Mouse (Mus musculus) monocyte, adult 59 days (primary cell): ENCODE measurements around the gene Krtap4-9. TPM values are rescaled to one million over a fixed set of nuclear protein-coding genes. Genes with fewer than 3 reads are reported as not detected.

Source experiments
- total RNA-seq, 2 experiments: library from RNA; stranded (reverse); gene quantifications; one replicate each; pipeline ENCODE4 v1.2.4; 2023

Krtap4-9 gene
- not detected for total RNA-seq

DNA sequence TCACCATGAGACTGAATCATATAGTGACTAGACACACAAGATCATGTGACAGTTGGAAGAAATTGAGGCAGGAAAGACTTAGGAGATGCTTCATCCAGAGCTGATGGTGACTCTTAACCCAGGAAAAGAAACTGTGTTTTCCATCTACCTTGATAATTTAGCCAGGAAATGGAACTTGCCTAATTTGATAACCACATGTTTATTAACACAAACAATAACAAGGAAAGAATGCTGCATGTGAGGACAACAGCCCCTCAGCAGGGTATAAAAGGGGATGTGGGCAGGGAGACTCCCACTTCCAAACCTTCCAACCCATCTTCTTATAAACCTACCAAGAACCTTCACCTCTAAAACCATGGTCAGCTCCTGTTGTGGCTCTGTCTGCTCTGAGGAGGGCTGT, at the start of gene Krtap4-9:
Gene Krtap4-9 (plus strand): TSS at position 301 of the 400 bp plus-strand sequence.

DNA sequence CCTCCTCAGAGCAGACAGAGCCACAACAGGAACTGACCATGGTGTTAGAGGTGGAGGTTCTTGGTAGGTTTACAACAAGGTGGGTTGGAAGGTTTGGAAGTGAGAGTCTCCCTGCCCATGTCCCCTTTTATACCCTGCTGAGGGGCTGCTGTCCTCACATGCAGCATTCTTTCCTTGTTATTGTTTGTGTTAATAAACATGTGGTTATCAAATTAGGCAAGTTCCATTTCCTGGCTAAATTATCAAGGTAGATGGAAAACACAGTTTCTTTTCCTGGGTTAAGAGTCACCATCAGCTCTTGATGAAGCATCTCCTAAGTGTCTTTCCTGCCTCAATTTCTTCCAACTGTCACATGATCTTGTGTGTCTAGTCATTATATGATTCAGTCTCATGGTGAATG, 12.2 kb upstream of the Krtap4-9 start, which contains the start of gene Gm11595:
Gene Gm11595 (minus strand): TSS at position 101 of the 400 bp plus-strand sequence.

DNA sequence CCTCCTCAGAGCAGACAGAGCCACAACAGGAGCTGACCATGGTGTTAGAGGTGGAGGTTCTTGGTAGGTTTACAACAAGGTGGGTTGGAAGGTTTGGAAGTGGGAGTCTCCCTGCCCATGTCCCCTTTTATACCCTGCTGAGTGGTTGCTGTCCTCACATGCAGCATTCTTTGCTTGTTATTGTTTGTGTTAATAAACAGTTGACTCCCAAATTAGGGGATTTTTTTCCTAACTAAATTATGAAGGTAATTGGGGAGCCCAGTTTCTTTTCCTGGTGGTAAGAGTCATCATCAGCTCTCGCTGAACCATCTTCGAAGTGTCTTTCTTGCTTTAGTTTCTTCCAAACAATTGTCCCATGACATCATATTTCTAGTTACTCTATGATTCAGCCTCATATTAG, 4.4 kb upstream of the Krtap4-9 start, which contains the start of gene Krtap4-8:
Gene Krtap4-8 (minus strand): TSS at position 101 of the 400 bp plus-strand sequence.

DNA sequence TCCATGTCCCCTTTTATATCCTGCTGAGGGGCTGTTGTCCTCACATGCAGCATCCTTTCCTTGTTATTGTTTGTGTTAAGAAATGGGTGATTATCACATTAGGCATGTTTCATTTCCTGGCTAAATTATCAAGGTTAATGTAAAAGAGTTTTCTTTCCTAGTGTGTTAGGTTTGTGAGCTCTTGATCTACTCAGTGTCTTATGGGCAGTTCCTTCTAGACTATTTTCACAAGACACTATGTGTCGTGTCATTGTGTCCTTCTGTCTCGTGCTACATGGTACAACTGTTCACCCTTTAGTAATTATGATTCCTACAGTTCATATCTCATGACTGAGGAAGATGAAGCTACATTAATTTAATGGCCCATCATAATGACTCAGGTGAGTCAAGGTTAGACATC, 8.4 kb downstream of the Krtap4-9 start, which contains the start of gene Gm11596:
Gene Gm11596 (minus strand): TSS at position 101 of the 400 bp plus-strand sequence.

DNA sequence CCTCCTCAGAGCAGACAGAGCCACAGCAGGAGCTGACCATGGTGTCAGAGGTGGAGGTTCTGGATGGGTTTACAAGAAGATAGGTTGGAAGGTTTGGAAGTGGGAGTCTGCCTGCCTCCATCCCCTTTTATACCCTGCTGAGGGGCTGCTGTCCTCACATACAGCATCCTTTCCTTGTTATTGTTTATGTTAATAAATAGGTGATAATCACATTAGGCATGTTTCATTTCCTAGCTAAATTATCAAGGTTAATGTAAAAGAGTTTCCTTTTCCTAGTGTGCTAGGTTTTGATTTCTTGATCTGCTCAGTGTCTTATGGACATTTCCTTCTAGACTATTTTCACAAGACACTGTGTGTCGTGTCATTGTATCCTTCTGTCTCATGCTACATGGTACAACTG, 13.8 kb downstream of the Krtap4-9 start, which contains the start of gene Gm11569:
Gene Gm11569 (minus strand): TSS at position 101 of the 400 bp plus-strand sequence.

DNA sequence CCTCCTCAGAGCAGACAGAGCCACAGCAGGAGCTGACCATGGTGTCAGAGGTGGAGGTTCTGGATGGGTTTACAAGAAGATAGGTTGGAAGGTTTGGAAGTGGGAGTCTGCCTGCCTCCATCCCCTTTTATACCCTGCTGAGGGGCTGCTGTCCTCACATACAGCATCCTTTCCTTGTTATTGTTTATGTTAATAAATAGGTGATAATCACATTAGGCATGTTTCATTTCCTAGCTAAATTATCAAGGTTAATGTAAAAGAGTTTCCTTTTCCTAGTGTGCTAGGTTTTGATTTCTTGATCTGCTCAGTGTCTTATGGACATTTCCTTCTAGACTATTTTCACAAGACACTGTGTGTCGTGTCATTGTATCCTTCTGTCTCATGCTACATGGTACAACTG, 19.3 kb downstream of the Krtap4-9 start, which contains the start of gene Gm11554:
Gene Gm11554 (minus strand): TSS at position 101 of the 400 bp plus-strand sequence.

DNA sequence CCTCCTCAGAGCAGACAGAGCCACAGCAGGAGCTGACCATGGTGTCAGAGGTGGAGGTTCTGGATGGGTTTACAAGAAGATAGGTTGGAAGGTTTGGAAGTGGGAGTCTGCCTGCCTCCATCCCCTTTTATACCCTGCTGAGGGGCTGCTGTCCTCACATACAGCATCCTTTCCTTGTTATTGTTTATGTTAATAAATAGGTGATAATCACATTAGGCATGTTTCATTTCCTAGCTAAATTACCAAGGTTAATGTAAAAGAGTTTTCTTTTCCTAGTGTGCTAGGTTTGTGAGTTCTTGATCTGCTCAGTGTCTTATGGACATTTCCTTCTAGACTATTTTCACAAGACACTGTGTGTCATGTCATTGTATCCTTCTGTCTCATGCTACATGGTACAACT, 24.8 kb downstream of the Krtap4-9 start, which contains the start of gene Krtap4-13:
Gene Krtap4-13 (minus strand): TSS at position 101 of the 400 bp plus-strand sequence.

DNA sequence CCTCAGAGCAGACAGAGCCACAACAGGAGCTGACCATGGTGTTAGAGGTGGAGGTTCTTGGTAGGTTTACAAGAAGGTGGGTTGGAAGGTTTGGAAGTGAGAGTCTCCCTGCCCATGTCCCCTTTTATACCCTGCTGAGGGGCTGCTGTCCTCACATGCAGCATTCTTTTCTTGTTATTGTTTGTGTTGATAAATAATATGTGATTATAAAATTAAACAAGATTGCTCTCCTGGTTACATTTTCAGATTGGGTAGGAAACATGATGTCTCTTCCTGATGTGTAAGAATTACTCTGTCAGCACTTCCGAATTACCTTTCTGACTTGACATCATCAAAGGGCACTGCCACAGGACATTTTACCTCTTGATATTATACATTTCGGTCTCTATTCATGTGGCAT, 30.6 kb downstream of the Krtap4-9 start, which contains the start of gene Gm11564:
Gene Gm11564 (minus strand): TSS at position 101 of the 400 bp plus-strand sequence.

Other genes starting within 250 kb of the Krtap4-9 start
- gene Krt40, start 242.0 kb upstream of the Krtap4-9 start, total RNA-seq = not detected
- gene Krtap3-3, start 234.3 kb upstream of the Krtap4-9 start, total RNA-seq = not detected
- not detected for gene Krtap3-2, start 228.3 kb upstream of the Krtap4-9 start, total RNA-seq
- gene Gm11939, start 225.7 kb upstream of the Krtap4-9 start, total RNA-seq = not detected
- not detected for gene Krtap3-1, start 218.6 kb upstream of the Krtap4-9 start, total RNA-seq
- not detected for gene Krtap1-5, start 204.2 kb upstream of the Krtap4-9 start, total RNA-seq
- not detected for gene Krtap1-4, start 201.5 kb upstream of the Krtap4-9 start, total RNA-seq
- gene Krtap1-3, start 193.9 kb upstream of the Krtap4-9 start, total RNA-seq = not detected
- not detected for gene Krtap9-3, start 187.1 kb upstream of the Krtap4-9 start, total RNA-seq
- gene Gm11938, start 181.9 kb upstream of the Krtap4-9 start, total RNA-seq = not detected
- not detected for gene Gm11937, start 175.0 kb upstream of the Krtap4-9 start, total RNA-seq
- gene Krtap2-4, start 170.4 kb upstream of the Krtap4-9 start, total RNA-seq = not detected
- not detected for gene Gm11562, start 164.8 kb upstream of the Krtap4-9 start, total RNA-seq
- not detected for gene Krtap4-1, start 157.0 kb upstream of the Krtap4-9 start, total RNA-seq
- not detected for gene Krtap4-2, start 150.1 kb upstream of the Krtap4-9 start, total RNA-seq
- gene Krtap4-7, start 141.1 kb upstream of the Krtap4-9 start, total RNA-seq = not detected
- not detected for gene Gm11555, start 135.0 kb upstream of the Krtap4-9 start, total RNA-seq
- not detected for gene Gm11563, start 126.2 kb upstream of the Krtap4-9 start, total RNA-seq
- not detected for gene Krtap4-6, start 119.2 kb upstream of the Krtap4-9 start, total RNA-seq
- gene Gm14190, start 94.5 kb upstream of the Krtap4-9 start, total RNA-seq = not detected
- gene Gm14180, start 50.9 kb upstream of the Krtap4-9 start, total RNA-seq = not detected
- gene Gm11595, start 12.3 kb upstream of the Krtap4-9 start, total RNA-seq = not detected
- not detected for gene Krtap4-8, start 4.5 kb upstream of the Krtap4-9 start, total RNA-seq
- gene Gm11596, start 8.3 kb downstream of the Krtap4-9 start, total RNA-seq = not detected
- gene Gm11569, start 13.7 kb downstream of the Krtap4-9 start, total RNA-seq = not detected
- not detected for gene Gm11554, start 19.2 kb downstream of the Krtap4-9 start, total RNA-seq
- not detected for gene Krtap4-13, start 24.7 kb downstream of the Krtap4-9 start, total RNA-seq
- gene Gm11564, start 30.5 kb downstream of the Krtap4-9 start, total RNA-seq = not detected
- not detected for gene 2300003K06Rik, start 52.9 kb downstream of the Krtap4-9 start, total RNA-seq
- gene Krtap4-16, start 66.4 kb downstream of the Krtap4-9 start, total RNA-seq = not detected
- gene Gm11568, start 72.7 kb downstream of the Krtap4-9 start, total RNA-seq = not detected
- gene Gm11559, start 79.3 kb downstream of the Krtap4-9 start, total RNA-seq = not detected
- gene Krtap9-1, start 88.2 kb downstream of the Krtap4-9 start, total RNA-seq = not detected
- not detected for gene Gm11567, start 94.0 kb downstream of the Krtap4-9 start, total RNA-seq
- gene Krtap31-1, start 122.7 kb downstream of the Krtap4-9 start, total RNA-seq = not detected
- not detected for gene Gm11565, start 129.6 kb downstream of the Krtap4-9 start, total RNA-seq
- gene Krtap31-2, start 151.1 kb downstream of the Krtap4-9 start, total RNA-seq = not detected
- gene Krtap9-5, start 163.3 kb downstream of the Krtap4-9 start, total RNA-seq = not detected
- gene Krtap29-1, start 193.9 kb downstream of the Krtap4-9 start, total RNA-seq = not detected
- gene Krtap16-1, start 201.4 kb downstream of the Krtap4-9 start, total RNA-seq = not detected
- gene Krtap17-1, start 208.8 kb downstream of the Krtap4-9 start, total RNA-seq = not detected
- gene Krt33a, start 231.0 kb downstream of the Krtap4-9 start, total RNA-seq = not detected
- gene Krt33b, start 244.7 kb downstream of the Krtap4-9 start, total RNA-seq = not detected